Mouse (Mus musculus): ENCODE data around the gene Pitpnm1. TPM values are rescaled to one million over a fixed set of nuclear protein-coding genes. Genes with fewer than 3 reads are reported as not detected.
"Not testable (repeated sequence)": the region's sequence is repeated elsewhere in the genome, so short reads cannot be mapped to it uniquely, and the experiment has no call there.

The Pitpnm1 gene
- 95.1 and 116 TPM in 2 replicates for total RNA-seq (2021)
- long read RNA-seq, experiment 1, full-length matches to known transcripts, result 25 of 60 reads
- long read RNA-seq, experiment 1, partial matches to known transcripts, result 22 of 60 reads
- long read RNA-seq, experiment 1, other reads (novel, unspliced or antisense), result 13 of 60 reads
- long read RNA-seq, experiment 2, full-length matches to known transcripts, result 14 of 51 reads
- long read RNA-seq, experiment 2, partial matches to known transcripts, result 27 of 51 reads
- long read RNA-seq, experiment 2, other reads (novel, unspliced or antisense), result 10 of 51 reads

DNA sequence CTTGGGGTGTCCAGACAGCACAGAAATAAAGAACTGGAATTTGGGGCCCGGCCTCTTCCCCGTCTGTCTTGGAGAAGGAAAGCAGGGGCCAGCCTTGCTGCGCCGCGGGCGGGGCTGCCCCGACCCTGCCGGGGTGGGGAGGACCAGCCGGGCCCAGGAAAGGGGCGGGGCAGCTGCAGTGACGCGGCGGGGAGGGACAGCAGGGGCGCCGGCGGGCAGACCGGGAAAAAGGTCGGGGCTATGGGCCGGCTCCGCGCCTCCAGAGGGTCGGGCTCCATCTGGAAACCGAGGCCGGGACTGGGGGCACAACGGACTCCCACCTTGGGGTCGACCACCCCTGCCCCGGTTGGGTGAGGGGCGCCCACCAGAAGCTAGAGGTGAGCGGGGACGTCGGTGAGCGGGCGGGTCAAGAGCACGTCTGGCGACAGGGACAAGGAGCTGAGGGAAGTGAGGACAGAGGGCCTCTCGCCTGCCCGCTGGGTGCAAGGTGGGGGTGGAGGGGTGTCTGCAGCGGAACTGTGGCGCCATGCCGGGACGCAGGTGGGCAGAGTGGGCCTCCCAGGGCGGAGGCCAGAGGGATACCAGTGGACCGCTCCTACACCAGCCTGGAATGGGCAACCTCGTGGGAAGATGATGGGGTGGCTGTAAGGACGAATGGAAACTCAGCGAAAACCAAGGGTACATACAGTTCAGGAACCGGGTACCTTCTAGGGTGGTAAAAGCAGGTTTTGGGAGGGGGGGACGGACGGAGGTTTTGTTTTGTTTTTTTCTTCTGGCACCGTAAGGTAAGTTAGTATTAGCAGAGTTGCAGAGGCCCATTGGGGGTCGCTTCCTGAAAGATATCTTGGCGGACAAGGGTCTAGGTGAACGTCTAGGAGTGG, at the start of gene Pitpnm1:
Pitpnm1 (plus strand) TSS at position 162 of the 881 bp plus-strand sequence.
- DNase-seq, result peak; percentile 90

DNA sequence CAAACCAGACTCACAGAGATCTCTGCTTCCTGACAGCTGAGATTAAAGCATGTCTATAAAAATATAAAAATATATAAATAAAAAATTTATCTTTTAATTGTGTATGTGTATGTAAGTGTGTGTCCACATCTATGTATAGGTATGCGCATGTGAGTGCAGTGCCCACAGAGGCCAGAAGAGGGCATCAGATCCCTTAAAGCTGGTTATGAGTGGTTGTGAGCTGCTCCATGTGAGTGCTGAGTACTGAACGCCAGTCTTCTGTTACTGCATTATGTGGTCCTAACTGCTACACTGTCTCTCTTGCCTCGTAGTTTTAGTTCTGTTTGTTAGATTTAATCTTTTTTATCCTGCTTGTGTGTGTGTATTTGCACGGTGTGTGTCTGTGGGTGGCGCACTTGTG, 48.8 kb upstream of the Pitpnm1 start:
- peak; percentile 16 for DNase-seq

DNA sequence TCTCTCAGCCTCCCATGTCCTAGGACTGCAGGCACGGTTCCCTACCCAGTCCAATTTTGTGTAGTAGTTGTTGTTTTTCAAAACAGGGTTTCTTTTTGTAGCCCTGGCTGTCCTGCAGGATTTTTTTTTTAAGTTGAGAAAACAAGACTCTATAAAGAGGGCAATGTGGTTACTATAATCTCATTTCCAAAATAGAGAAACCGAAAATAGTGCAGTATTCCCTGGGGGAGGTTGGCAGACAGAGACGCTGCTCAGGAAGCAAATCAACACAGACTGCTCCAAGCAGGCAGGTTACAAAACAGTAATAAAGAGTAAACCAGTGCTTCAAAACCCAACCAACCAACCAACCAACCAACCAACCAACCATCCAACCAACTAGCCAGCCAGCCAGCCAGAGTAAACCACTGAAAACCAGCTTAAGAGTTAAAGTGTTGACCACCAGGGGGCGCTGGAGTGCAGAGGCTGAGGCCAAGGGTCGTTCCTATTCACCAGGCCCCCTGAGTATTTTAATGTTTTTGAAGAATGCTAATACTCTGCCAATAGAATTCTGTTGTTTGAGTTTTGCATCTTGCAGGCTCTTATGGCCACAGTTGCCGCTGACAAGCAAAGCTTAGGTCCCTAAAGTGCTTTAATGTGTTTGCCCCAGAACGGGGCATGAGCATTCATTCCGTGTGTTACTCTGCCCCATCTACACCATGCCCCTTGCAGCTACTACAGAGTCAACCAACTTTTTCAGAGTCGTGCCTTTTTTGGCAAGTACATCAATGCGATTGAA, 47.9 kb upstream of the Pitpnm1 start:
- peak; percentile 84 for DNase-seq

DNA sequence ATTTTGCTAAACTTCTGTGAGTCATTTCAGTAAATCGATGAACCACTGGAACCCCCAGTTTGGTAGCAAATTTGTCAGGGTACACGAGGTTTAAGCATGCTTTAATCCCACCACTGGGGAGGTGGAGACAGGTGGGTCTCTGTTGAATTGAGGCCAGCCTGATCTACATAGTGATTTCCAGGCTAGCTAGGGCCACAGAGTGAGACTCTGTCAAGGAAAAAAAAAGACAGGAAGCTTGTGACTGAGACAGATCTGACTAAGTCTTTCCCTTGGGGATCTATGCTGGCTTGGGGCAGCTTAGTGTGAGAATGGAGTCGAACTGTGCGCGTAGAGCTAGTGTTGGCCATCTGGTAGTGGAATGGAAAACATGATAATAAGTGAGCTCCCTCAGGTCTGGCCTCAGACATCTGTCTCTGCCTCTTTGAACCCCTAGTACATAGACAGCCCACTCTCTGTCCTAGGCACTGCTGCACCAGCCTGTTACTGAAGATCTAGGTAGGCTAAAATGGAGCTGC, 47.2 kb upstream of the Pitpnm1 start:
- DNase-seq, result peak; percentile 3

DNA sequence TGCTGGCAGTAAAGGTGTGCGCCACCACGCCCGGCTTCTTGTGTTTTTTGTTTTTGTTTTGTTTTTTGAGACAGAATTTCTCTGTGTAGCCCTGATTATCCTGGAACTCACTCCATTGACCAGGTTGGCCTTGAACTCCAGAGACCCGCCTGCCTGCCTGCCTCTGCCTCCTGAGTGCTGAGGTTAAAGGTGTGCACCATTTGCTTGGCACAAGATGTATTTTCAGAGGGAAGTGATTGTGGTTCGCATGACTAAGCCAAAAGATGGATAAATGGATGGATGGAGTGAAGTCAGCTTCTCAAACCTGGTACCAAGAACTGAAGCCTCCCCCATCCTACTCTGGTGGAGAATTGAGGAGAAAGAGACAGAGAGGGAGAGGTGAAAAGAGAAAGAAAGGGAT, 45.2 kb upstream of the Pitpnm1 start:
- no peak for DNase-seq

DNA sequence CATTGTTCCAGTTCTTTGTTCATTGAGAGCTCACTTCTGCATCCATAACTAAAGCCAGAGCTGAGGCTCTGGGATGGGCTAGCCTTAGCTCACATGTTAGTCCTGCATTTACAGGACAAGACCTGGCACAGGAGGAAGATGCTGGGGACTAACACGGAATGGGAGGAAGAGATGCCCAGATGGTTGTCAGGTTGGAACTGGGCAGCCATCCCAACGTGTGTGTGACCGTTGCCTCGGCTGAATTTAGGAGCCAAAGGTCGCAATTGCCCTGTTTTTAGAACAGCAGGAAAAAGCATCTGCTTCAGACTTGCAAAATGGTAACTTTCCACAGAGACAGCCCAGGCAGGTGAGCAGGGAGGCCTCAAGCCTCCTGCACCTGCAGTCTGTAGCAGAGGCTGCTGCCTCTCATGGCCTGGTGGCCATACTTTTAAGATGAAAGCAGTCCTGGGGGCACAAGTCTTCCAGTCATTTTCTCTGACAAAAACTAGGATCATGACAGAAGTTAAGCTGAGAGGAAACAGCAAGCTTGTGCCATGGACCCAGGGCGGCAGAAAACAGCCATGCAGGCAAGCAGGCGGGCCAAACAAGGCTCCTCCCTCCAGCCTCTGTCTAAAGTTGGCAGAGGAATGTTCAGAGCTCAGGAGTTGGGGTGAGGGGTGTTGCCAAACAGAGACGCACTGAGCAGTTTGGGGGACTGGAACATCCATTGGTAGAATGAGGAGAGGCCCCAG, 44.4 kb upstream of the Pitpnm1 start:
- no peak for DNase-seq

DNA sequence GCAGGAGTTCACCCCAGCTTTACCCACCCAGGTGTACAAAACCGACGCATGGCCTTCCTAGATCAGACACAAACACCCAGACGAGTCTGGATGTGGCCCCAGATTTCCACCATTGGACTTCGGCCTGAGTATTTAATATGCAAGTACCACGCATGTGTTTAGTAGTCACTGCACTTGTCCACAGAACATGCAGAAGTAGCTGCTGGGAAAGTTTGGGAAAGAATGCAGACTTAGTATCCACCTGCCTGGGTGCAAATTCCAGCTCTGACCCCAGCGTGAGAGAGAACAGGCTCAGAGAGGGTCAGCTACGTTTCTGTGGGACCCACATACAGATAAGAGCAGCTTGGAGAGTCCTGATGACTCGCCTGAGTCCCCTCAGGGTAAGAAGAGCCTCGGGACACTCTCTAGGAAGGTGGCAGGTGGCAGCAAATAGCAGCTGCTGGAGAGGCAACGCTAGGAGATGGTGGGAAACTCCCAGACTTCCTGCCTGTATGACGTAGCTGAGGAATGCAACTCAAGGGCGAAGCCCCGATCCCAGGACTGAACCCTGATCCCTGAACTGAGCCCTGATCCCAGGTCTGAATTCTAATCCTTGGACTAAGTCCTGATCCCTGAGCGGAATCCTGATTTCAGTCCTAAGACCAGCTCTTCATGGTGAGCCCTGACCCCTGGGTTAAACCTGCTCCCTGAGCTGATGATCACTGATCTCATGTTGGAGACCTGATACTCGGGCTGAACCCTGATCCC, 43.7 kb upstream of the Pitpnm1 start:
- DNase-seq, result no peak

DNA sequence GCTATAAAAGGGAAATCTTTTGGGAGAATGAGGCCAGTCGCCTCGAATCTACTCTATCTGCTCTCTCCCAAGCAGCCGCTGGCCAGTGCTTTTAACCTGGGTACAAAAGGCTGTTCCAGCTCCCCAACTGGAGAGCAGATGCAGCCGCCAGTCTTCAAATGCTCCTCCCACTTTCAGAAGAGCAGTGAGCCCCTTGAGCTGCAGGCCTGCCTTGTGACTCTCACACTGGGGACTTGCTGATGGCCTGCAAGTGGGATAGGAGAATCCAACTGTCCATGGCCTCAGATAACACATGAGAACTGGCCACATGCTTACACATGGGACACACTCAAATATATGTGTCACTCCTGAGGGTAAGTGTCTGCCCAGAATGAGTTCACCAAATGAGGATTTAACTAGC, 43.1 kb upstream of the Pitpnm1 start:
- no peak for DNase-seq

DNA sequence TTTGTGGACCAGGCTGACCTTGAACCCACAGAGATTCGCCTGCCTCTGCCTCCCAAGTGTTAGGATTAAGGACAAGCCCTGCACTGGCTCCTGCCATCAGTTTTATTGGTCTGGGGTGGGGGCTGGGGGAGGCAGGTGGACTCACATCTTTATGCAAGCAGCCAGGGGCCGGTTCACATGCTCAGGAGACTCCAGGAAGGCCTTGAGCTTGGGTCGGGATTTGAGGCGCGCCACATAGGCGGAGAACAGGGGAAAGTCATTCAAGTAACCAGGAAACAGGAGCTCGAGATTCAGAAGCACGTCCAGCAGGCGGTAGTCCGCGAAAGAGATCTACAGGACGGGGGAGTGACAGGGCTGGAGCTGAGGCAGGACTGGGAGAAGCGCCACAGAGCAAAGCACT, 42.4 kb upstream of the Pitpnm1 start:
- DNase-seq, result no peak

DNA sequence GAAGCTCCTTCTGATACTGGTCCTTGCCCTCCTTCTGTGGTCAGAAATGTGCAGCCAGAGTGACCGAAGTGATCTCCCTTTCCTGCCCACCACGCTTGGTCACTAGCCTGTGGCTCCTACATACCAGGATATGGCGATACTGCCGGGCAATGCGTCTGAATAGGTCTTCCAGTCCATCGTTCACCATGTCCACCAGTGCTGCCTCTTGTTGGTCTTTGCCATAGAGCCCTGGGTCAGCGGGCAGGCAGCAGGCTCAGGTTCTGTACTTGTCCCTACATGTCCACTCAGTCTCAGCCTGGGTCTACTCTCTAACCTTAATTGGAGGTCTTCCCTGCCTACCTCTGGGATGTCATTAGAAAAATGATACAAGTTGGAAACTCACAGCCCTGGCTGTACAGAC, 41.8 kb upstream of the Pitpnm1 start:
- no peak for DNase-seq

DNA sequence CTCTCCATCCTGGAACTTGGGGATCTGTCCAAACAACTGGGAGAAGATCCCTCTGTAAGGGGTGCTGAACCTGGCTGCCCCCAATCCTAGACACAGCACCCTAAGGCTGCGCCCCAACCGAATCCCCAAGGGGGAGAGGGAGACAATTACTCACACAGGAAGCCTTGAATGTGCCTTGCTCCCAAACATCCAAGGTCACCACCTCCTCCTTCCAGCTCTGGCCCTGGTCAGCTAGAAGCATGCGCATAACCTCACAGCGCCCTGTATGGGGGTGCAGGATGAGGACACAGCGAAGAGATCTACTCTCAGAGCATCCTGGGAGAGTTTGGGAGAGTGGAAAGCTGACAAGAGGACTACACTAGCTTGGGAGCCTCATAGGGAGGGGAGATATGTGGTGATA, 41.2 kb upstream of the Pitpnm1 start:
- peak; percentile 67 for DNase-seq

DNA sequence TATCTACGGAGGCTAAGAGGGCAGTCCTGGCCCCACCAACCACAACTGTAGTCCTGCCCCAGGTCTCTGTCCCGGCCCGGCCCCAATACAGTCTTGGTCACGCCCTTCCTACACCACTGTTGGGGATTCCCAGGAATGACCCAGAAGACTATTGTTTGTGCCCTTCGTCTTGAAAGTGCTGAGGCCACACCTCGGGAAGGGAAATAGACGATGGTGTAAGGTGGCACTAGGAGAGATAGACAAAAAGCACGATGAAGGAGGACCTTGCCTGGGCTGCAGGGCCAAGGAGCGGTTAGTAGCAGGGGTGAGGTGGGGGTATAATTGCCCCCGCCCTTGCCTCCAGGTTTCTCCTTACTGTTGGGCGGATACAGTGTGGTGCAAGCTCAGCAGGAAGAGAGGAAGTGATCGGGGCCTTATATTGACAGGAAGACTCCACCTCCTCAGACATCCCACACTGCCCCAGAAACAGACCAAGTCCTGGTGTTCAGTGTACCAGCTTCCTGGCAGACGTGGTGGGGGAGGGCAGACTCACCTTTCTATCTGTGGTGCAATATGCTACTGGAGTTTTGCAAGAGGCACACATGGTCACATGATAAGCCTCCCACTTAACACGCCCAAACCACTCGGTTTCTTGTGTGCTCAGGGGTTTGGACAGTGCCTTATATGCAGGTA, 40.6 kb upstream of the Pitpnm1 start, which contains the start of gene Gstp3:
Gstp3 (minus strand) TSS at position 501 of the 672 bp plus-strand sequence.
- DNase-seq, result no peak

DNA sequence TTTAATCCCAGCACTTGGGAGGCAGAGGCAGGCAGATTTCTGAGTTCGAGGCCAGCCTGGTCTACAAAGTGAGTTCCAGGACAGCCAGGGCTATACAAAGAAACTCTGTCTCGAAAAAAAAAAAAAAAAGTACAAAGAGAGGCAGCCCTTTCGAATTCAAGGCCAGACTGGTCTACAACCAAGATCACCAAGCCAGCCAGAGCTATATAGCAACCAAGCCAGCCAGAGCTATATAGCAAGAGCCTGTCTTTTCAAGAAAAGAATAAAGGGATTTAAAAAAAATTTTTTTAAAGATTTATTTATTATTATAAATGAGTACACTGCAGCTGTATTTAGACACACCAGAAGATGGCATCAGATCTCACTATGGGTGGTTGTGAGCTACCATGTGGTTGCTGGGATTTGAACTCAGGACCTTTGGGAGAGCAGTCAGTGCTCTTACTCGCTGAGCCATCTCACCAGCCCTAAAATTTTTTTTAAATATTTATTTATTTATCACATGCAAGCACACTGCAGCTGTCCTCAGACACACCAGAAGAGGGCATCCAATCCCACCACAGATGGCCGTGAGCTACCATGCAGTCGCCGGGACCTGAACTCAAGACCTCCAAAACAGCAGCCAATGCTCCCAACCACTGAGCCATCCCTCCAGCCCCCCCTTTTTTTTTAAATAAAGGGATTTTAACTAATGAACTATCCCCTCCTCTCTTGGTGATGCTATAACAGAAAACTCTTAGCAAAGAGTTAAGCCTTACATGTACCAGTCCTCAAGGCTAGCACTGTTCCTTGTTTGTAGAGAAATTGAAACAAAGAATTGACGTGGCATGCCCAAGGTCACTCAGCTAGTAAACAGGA, 39.5 kb upstream of the Pitpnm1 start:
- DNase-seq, result not testable (repeated sequence)

DNA sequence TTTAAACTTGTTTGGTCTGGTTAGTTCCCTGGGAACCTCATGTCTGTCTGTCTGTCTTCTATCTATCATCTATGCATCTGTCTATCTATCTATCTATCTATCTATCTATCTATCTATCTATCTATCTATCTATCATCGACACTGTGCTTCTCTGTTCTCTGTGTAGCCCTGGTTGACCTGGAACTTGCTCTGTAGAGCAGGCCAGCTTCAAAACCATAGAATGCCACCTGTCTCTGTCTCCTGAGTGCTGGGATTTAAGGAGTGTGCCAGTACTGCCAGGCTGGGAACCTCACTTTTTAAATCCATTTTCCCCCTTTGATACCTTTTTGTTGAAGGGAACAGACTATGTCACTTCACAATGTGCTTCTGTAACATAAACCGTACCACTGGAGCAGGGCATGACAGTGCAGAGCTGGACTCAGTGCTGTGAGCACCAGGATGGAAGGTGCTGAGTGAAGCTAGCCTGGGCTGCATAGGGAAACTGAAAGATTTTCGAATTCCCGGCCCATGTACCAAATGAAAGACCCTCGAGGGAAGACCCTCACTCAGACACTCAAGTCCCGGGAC, 38.8 kb upstream of the Pitpnm1 start:
- DNase-seq, result no peak

DNA sequence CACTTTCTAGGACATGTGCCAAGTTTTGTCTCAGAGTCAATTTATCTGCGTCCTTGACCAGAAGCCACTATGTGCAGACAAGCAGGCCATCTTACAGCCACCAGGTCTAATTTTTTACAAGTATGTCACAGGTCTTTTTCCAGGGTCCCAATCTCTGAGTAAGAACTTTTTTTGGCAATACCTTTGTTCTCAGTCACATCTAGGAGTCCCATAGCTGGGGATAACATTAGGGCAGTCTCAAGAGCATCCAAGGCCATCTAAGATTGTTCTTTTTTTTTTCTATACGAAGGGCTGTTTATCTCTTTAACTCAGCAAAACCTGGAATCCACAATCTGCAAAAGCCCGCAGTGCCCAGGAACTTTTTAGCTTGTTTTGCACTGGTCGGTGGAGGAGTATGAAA, 36.4 kb upstream of the Pitpnm1 start:
- DNase-seq, result not testable (repeated sequence)

DNA sequence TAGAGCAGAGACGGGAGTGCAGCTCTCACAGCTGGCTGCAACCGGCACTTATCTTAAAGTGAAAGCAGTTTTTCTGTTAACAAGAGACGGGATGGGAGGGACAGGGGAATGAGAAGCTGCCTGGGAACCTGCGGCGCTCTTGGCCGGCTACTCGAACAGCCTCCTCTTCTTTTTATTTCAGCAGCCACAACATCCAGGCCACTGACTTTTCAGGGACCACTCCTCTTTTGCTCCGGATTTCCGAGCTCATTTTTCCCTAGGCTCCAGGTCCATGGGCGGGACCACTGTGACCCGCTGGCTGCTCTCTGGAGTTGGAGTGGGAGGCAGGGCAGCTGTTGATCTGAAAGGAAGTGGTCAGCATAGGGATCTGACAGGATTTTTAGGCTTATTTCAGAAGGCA, 35.3 kb upstream of the Pitpnm1 start:
- DNase-seq, result not testable (repeated sequence)

DNA sequence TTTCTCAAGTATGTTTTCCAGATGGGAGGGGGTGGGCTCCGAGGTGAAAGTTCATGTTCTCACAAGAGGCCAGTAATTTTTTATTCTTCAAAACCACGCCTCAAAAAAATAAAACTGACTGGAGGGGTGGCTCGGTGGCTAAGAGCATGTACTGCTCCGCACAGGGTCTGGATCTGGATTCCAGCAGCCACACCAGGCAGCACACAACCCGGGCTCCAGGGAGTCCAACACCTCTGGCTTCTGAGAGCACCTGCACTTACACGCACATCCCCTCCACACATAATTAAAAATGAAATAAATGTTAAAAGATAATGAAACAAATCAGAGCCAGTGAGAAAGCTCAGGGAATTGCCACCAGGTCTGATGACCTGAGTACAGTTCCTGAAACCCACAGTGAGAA, 33.5 kb upstream of the Pitpnm1 start:
- DNase-seq, result peak; percentile 5

DNA sequence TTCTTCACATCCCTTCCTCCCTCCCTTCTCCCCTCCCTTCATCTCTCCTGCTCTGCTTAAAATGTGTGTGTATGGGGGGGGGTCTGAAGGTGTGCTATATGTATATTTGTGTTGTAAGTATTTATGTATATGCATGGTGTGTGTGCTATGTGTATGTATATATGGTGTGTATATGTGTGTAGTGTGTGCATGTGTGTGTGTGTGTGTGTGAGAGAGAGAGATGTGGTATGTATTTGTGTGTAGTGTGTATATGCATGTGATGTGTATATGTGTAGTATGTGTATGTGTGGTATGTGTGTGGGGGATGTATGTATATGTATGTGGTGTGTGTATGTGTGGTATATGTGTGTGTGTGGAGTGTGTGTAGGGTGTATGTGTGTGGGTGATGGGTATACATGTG, 32.9 kb upstream of the Pitpnm1 start:
- no peak for DNase-seq

DNA sequence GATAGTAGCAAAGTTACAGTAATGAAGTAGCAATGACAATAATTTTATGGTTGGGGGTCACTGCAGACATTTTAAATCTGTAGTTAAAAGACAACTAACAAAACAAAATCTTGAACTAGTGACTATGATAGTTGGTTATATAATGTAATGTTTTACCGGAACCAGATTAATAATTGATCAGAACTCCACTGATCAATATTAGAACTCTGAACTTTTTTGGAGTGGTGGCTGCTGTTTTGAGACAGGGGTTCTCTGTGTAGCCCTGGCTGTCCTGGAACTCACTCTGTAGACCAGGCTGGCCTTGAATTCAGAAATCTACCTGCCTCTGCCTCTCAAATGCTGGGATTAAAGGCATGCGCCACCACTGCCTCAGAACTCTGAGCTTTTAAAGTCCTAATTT, 31.6 kb upstream of the Pitpnm1 start:
- not testable (repeated sequence) for DNase-seq
